Mouse (Mus musculus) lung, adult 18-20 months (tissue): ENCODE measurements around the gene Lcn5.
"Not testable (repeated sequence)": the region's sequence is repeated elsewhere in the genome, so short reads cannot be mapped to it uniquely, and the experiment has no call there.

Source experiments
- DNase-seq, 2 experiments: peaks; one replicate each; pipeline ENCODE4 v3.0.0; 2022; ENCODE audit warnings: mixed read lengths in 2 of 2

Gene Lcn5

GRCm38 (mm10) chr2:25679559-25679958 lies 21.8 kb downstream of the Lcn5 start:
- no peak for DNase-seq

DNA sequence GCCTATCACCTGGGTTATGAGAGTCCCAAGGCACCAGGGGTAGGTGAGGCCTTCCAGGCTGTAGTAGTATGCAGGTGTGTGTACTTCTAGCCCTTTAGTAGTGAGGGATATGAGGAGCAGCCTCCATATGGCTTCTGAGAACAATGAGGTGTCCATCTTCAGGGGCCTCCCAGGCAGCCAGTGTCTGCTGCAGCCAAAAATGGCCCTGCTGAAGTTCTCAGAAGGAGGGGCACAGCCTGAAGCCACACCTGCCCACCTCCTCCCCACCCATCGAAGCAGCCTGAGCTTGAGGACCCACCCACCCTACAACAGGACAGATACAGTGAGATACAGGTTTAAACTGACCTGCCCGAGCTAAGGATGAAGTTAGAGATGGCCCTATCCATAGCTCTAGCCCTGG lies 24.7 kb downstream of the Lcn5 start, which contains the start of gene Lcn10:
Gene Lcn10, plus strand, starts transcription at position 301 of the 400 bp plus-strand sequence.
- DNase-seq: no peak

DNA sequence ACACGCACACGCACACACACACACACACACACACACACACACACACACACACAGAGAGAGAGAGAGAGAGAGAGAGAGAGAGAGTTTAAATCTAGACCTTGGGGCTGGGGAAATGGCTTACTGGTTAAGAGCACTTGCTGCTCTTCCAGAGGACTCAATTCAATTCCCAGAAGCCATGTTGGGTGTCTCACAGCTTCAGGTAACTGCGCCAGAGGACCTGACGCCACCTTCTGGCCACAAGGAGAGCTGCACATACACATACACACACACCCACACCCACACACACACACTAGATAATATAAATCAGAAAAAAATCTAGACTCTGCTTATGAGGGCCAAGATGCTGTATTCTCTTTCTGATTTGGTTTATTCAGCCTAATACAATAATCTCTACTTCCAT lies 29.2 kb downstream of the Lcn5 start:
- DNase-seq: no peak

DNA sequence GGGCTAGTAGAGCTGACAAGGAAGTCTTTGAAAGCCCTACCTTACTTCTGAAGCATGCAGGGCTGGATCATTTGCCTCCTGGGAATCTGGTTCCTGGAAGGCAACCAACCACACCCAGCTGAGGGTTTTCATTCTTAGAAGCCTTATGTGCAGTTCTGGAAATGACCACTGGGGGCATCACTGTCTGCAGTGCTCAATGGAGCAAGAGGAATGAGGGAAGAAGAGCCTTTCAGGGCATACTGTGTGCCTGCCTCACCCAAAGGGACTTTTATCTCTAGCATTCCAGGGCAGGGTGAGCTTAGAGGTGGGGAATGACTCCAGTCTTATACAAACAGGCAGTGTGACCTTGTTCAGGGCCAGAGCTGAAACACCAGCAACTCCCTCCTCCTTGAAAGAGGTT lies 36.9 kb downstream of the Lcn5 start:
- peak; percentile 41 to 57 for DNase-seq

GRCm38 (mm10) chr2:25696951-25697350 lies 39.2 kb downstream of the Lcn5 start:
- no peak for DNase-seq

DNA sequence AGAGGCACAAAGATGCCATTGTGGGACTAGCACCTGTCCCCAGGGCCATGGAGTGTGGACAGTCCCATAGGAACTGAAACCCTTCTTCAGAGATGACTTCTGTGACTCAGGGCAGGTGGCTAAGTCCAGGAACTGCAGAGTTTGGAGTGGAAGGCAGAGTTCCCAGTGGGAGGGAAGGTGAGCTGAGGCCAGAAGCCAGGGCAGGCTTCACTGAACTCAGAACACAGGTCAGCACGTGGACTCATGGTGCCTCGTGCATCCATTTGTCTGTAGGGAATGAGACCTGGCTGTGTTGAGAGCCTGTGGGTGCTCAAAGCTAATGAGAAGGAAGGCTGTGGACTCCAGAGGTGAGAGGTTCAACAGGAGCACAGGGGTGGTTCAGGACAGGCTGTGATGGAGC lies 40.9 kb downstream of the Lcn5 start:
- DNase-seq: no peak

DNA sequence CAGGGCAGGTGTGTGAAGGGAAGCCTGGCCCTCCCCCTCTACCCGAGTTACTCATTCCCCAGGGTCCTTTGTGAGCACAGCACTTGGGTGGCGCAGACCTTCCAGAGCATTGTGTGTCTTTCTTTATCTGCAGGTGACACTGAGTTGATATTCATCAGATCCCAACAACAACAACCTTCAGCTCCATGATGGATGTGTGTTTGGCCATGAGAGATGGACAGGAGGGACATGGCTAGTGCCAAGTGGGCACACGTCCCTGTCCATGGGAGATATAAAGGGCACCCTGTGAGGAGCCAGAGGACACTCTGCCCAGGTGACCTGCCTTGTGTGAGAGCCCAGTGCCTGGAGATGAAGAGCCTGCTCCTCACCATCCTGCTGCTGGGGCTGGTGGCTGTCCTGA lies 42.0 kb downstream of the Lcn5 start, which contains the start of gene Obp2a:
Gene Obp2a, plus strand, starts transcription at position 301 of the 400 bp plus-strand sequence.
- DNase-seq: not testable (repeated sequence)

GRCm38 (mm10) chr2:25701001-25701400 lies 43.2 kb downstream of the Lcn5 start:
- no peak for DNase-seq

DNA sequence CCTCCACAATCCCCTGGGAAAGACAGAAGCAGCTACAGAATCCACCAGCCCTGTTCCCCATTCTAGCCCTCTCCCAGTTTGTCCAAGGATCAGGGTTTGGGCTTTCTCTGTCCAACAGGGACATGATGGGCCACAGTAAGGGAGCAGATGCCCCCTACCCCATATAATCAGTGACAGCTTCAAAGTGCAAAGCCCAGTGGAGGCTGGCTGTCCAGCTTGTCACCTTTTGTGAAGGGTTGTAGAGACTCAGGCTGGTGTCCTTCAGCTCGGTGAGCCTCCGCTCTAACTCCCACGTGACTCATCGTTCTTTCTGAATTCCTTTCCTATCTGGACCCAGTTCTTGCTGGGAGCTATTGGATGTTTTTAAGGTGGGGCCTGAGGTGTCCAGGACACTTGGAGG lies 46.0 kb downstream of the Lcn5 start:
- no peak for DNase-seq

DNA sequence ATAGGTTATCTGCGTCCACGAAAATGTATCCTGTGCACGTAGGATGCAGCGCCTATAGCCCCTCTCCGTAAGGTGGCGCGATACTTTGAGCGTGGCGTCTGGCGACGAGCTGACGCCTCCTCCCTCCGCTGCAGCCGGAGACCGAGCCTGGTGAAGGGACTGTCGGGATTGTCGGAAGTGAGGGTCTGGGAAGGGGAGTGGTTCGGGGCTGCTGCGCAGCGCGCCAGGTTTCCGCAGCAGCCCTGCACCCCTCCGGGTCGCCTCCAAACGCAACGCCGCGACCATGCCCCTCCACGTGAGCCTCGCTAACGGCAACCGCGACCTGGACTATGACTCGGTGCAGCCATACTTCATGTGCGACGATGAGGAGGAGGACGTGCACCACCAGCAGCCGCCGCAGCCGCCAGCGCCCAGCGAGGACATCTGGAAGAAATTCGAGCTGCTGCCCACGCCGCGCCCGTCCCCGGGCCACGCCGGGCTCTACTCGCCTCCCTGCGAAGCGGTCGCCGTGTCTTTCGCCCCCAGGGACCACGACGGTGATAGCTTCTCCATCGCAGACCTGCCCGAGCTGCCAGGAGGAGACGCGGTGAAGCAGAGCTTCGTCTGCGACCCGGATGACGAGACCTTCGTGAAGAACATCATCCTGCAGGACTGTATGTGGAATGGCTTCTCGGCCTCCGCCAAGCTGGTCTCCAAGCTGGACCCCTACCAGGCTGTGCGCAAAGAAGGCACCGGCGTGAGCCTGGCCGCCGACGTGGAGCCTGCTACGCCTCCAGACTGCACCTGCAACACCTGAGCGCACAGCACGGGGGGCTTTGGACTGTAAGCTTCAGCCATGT lies 49.1 kb downstream of the Lcn5 start, which contains the start of gene Bmyc:
Gene Bmyc, plus strand, starts transcription at position 97 of the 839 bp plus-strand sequence.
- DNase-seq: peak; percentile 71 to 76

GRCm38 (mm10) chr2:25708121-25708520 lies 50.4 kb downstream of the Lcn5 start:
- peak in 1 of 2 experiments; percentile 12 for DNase-seq

GRCm38 (mm10) chr2:25709056-25709455 lies 51.3 kb downstream of the Lcn5 start:
- not testable (repeated sequence) for DNase-seq

DNA sequence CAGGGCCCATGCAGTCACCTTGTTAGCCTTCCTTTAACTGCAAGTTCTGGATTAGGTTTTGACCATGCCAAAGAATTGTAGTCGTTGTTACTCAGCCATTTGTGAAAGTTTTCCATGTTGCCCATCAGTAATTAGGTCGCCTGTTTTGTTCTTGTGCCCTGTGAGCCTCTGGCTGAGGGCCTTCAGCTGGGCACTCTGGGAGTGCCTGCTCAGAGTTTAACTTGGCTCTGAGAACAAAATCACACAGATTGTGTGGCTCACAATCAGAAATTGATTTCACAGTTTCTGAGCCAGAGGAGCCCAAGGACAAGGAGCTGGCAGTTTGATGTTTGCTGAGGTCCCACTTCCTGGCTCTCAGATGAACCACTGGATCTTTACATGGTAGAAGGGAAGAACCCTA lies 52.0 kb downstream of the Lcn5 start:
- not testable (repeated sequence) for DNase-seq
